Mouse (Mus musculus) MEL (cell line): ENCODE measurements around the gene Adamtsl1. TPM values are rescaled to one million over a fixed set of nuclear protein-coding genes. Genes with fewer than 3 reads are reported as not detected.

Experiments used
- DNase-seq: peaks from one replicate; pipeline ENCODE4 v3.0.0; 2011; ENCODE audit warnings: low read depth, low spot score
- H3K27ac ChIP-seq: 2 replicates; pipeline ENCODE4 v1.5.1; 2012; ENCODE audit warnings: low read depth, mild to moderate bottlenecking, control low read depth, low read length, moderate library complexity; ENCODE audit not compliant: control insufficient read depth
- H3K27me3 ChIP-seq, 2 experiments: fragments of 150-350 bp in 1 of 2; sonication (generic) in 1 of 2; 2 replicates each; pipeline ENCODE4 v1.6.1; 2012; ENCODE audit warnings: low read length in 2 of 2, mild to moderate bottlenecking in 2 of 2, improper control_type of control experiment in 1 of 2, moderate library complexity in 1 of 2; ENCODE audit not compliant: insufficient read depth in 2 of 2, control insufficient read depth in 1 of 2
- H3K36me3 ChIP-seq, 2 experiments: 2 replicates each; pipeline ENCODE4 v1.6.1; 2012 to 2014; ENCODE audit warnings: low read length in 2 of 2, improper control_type of control experiment in 1 of 2, inconsistent platforms in 1 of 2, mild to moderate bottlenecking in 1 of 2; ENCODE audit not compliant: insufficient read depth in 2 of 2, control insufficient read depth in 1 of 2
- H3K4me1 ChIP-seq, 2 experiments: fragments of 150-350 bp in 1 of 2; sonication (generic) in 1 of 2; 2 replicates each; pipeline ENCODE4 v1.6.1; 2012; ENCODE audit warnings: low read length in 2 of 2, improper control_type of control experiment in 1 of 2, mild to moderate bottlenecking in 1 of 2; ENCODE audit not compliant: insufficient read depth in 2 of 2, control insufficient read depth in 1 of 2
- H3K4me3 ChIP-seq, 2 experiments: fragments of 150-350 bp in 1 of 2; sonication (generic) in 1 of 2; 2 replicates each; pipeline ENCODE4 v1.5.1; 2012; ENCODE audit warnings: low read depth in 2 of 2, low read length in 2 of 2, mild to moderate bottlenecking in 2 of 2, moderate library complexity in 2 of 2, control low read depth in 1 of 2, improper control_type of control experiment in 1 of 2; ENCODE audit not compliant: control insufficient read depth in 1 of 2, insufficient read depth in 1 of 2
- H3K79me2 ChIP-seq: 2 replicates; pipeline ENCODE4 v1.6.1; 2012; ENCODE audit warnings: mild to moderate bottlenecking, low read length, moderate library complexity; ENCODE audit not compliant: control insufficient read depth, poor library complexity, insufficient read depth
- H3K9ac ChIP-seq: 2 replicates; pipeline ENCODE4 v1.6.1; 2012; ENCODE audit warnings: low read depth, mild to moderate bottlenecking, control low read depth, low read length, moderate library complexity; ENCODE audit not compliant: control insufficient read depth, poor library complexity, severe bottlenecking
- H3K9me3 ChIP-seq: fragments of 150-350 bp; sonication (generic); replicated peaks from 2 replicates; pipeline ENCODE4 v1.6.1; 2012; ENCODE audit warnings: mild to moderate bottlenecking, low read length, improper control_type of control experiment, moderate library complexity; ENCODE audit not compliant: insufficient read depth
- BHLHE40 ChIP-seq: IDR thresholded peaks from 2 replicates; pipeline ENCODE4 v1.6.1; 2012; ENCODE audit warnings: low read depth, mild to moderate bottlenecking, inconsistent platforms, low read length, improper control_type of control experiment, borderline replicate concordance
- E2F4 ChIP-seq: IDR thresholded peaks from 2 replicates; pipeline ENCODE4 v1.6.1; 2011; ENCODE audit warnings: low read depth, low read length, improper control_type of control experiment, borderline replicate concordance
- GATA1 ChIP-seq: IDR thresholded peaks from 2 replicates; pipeline ENCODE4 v1.6.1; 2011; ENCODE audit warnings: low read depth, low read length, improper control_type of control experiment
- KAT2A ChIP-seq: conservative IDR thresholded peaks from 2 replicates; pipeline ENCODE4 v1.6.1; 2012; ENCODE audit warnings: low read depth, low read length, improper control_type of control experiment, inconsistent platforms
- MAFK ChIP-seq: IDR thresholded peaks from 2 replicates; pipeline ENCODE4 v1.6.1; 2011; ENCODE audit warnings: low read depth, mild to moderate bottlenecking, low read length, improper control_type of control experiment, borderline replicate concordance
- MAZ ChIP-seq: IDR thresholded peaks from 2 replicates; pipeline ENCODE4 v1.6.1; 2012; ENCODE audit warnings: low read depth, mild to moderate bottlenecking, inconsistent platforms, low read length, improper control_type of control experiment
- MEF2A ChIP-seq: IDR thresholded peaks from 2 replicates; pipeline ENCODE4 v1.6.1; 2014; ENCODE audit warnings: low read depth, mild to moderate bottlenecking, inconsistent platforms, low read length, improper control_type of control experiment; ENCODE audit not compliant: poor library complexity, insufficient replicate concordance, severe bottlenecking; ENCODE audit errors: extremely low read depth
- MXI1 ChIP-seq: IDR thresholded peaks from 2 replicates; pipeline ENCODE4 v1.6.1; 2011; ENCODE audit warnings: mild to moderate bottlenecking, low read depth, low read length, improper control_type of control experiment
- MYB ChIP-seq: IDR thresholded peaks from 2 replicates; pipeline ENCODE4 v1.6.1; 2011; ENCODE audit warnings: mild to moderate bottlenecking, low read depth, low read length, improper control_type of control experiment
- NELFE ChIP-seq: IDR thresholded peaks from 2 replicates; pipeline ENCODE4 v1.6.1; 2011; ENCODE audit warnings: low read depth, low read length, improper control_type of control experiment
- POLR2A ChIP-seq, 2 experiments: IDR thresholded peaks; 2 replicates each; pipeline ENCODE4 v1.6.1; 2011 to 2012; ENCODE audit warnings: low read length in 2 of 2, mild to moderate bottlenecking in 2 of 2, control low read depth in 1 of 2, improper control_type of control experiment in 1 of 2, low read depth in 1 of 2, moderate library complexity in 1 of 2; ENCODE audit not compliant: control insufficient read depth in 1 of 2, insufficient read depth in 1 of 2, poor library complexity in 1 of 2
- POLR2AphosphoS2 ChIP-seq: IDR thresholded peaks from 2 replicates; pipeline ENCODE4 v1.6.1; 2011; ENCODE audit warnings: low read length, improper control_type of control experiment
- POLR2AphosphoS5 ChIP-seq: IDR thresholded peaks from 2 replicates; pipeline ENCODE4 v1.6.1; 2012; ENCODE audit warnings: low read depth, borderline replicate concordance, mild to moderate bottlenecking, inconsistent platforms, low read length, moderate library complexity, mixed read lengths
- SMC3 ChIP-seq: IDR thresholded peaks from 2 replicates; pipeline ENCODE4 v1.6.1; 2011; ENCODE audit warnings: low read depth, low read length, improper control_type of control experiment
- TAL1 ChIP-seq: IDR thresholded peaks from 2 replicates; pipeline ENCODE4 v1.6.1; 2012; ENCODE audit warnings: mild to moderate bottlenecking, inconsistent platforms, low read length, moderate library complexity, mixed read lengths
- TBP ChIP-seq: IDR thresholded peaks from 2 replicates; pipeline ENCODE4 v1.8.0; 2011; ENCODE audit warnings: low read depth, low read length, improper control_type of control experiment
- TCF12 ChIP-seq: IDR thresholded peaks from 2 replicates; pipeline ENCODE4 v1.6.1; 2014; ENCODE audit warnings: low read depth, mild to moderate bottlenecking, inconsistent platforms, low read length, improper control_type of control experiment, moderate library complexity
- UBTF ChIP-seq: IDR thresholded peaks from 2 replicates; pipeline ENCODE4 v1.6.1; 2012; ENCODE audit warnings: low read depth, mild to moderate bottlenecking, inconsistent platforms, low read length, improper control_type of control experiment, moderate library complexity, borderline replicate concordance; ENCODE audit not compliant: insufficient read depth
- USF1 ChIP-seq: IDR thresholded peaks from 2 replicates; pipeline ENCODE4 v1.6.1; 2014; ENCODE audit warnings: low read depth, mild to moderate bottlenecking, inconsistent platforms, low read length, improper control_type of control experiment, moderate library complexity
- ZC3H11A ChIP-seq: IDR thresholded peaks from 2 replicates; pipeline ENCODE4 v1.6.1; 2012; ENCODE audit warnings: low read depth, mild to moderate bottlenecking, inconsistent platforms, low read length, improper control_type of control experiment
- ZKSCAN1 ChIP-seq: IDR thresholded peaks from 2 replicates; pipeline ENCODE4 v1.6.1; 2012; ENCODE audit warnings: low read depth, mild to moderate bottlenecking, inconsistent platforms, low read length, improper control_type of control experiment, moderate library complexity
- ZMIZ1 ChIP-seq: IDR thresholded peaks from 2 replicates; pipeline ENCODE4 v1.6.1; 2012; ENCODE audit warnings: low read depth, mild to moderate bottlenecking, inconsistent platforms, low read length, improper control_type of control experiment, moderate library complexity
- ZNF384 ChIP-seq: IDR thresholded peaks from 2 replicates; pipeline ENCODE4 v1.6.1; 2012; ENCODE audit warnings: low read depth, mild to moderate bottlenecking, inconsistent platforms, low read length, improper control_type of control experiment
- polyA plus RNA-seq, 2 experiments: library from polyadenylated mRNA; stranded (reverse) in 1 of 2; unstranded in 1 of 2; fragments of >175 nt in 1 of 2; fragments of >200 nt in 1 of 2; gene quantifications; 2 replicates each; pipeline versions ENCODE4 v1.2.1 to v1.2.4; 2012; ENCODE audit warnings: low replicate concordance in 2 of 2, low read depth in 1 of 2; ENCODE audit not compliant: insufficient read length in 2 of 2, insufficient read depth in 1 of 2, missing spikeins in 1 of 2
- total RNA-seq: library from RNA; depleted of rRNA; stranded (reverse); fragments of 300-350 nt; gene quantifications from 2 replicates; pipeline ENCODE4 v1.2.3, GENCODE M21; 2012

The Adamtsl1 gene
- total and polyA plus RNA-seq, 3 experiments: not detected

DNA sequence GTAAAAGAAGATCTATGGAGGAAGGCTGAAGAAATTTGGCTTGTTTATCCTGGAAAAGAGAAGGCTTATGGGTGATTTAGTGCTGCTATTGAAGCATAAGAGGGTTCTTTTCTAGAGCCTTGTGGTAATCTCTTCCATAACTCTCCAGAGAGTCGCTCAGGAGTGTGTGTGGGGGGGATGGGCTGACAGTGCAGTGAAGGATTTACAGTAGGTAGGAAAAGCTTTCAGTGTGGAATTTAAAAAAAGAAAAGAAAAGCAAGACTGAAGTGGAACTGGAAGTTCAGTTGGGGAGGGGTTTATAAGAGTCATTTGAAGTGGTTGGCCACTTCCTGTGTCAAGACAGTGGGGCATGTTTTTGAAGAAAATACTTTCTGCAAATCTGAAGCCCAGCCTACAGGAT, 155.8 kb downstream of the Adamtsl1 start:
- Histone ChIP-seq H3K9me3 (no peaks in the 10 kb centered on the region), H3K9ac (no peak overlapping the region), H3K27ac (no peak overlapping the region), H3K4me1 (no peaks in the 10 kb centered on the region), H3K4me3 (no peak overlapping the region), H3K27me3 (no peaks in the 10 kb centered on the region), H3K36me3 (no peaks in the 10 kb centered on the region), H3K79me2 (no peaks in the 10 kb centered on the region)
- no peak for TF ChIP-seq POLR2A (IDR thresholded peaks at IDR 0.05; ENCODE audit: control insufficient read depth in 1 of 2, insufficient read depth in 1 of 2, low read depth in 1 of 2, low read length in 2 of 2, poor library complexity in 1 of 2)
- no peak for TF ChIP-seq ZC3H11A
- TF ChIP-seq MEF2A: no peak
- no peak for TF ChIP-seq MXI1
- no peak for TF ChIP-seq BHLHE40
- DNase-seq: no peak

DNA sequence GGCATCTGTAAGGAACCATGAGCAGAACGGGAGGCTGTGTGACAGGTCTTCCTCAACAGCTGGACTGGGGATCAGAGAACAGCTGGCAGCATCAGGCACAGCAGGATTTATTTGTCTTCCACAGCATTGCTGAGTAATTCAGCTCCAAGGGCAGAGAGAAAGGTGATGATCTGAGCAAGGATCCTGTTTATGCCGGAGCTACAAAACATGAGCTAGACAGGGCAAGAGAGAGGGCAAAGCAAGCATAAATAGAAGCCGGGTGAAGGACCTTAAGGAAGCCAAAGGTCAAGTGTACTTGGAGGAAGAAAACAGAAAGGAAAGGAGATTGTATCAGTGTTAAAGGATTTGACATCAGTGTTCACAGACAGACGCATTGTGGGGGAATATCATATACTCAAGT, 158.3 kb downstream of the Adamtsl1 start:
- Histone ChIP-seq H3K9me3 (no peaks in the 10 kb centered on the region), H3K4me3 (no peak overlapping the region), H3K27me3 (no peaks in the 10 kb centered on the region), H3K27ac (no peak overlapping the region), H3K79me2 (no peaks in the 10 kb centered on the region), H3K9ac (no peak overlapping the region), H3K36me3 (no peaks in the 10 kb centered on the region), H3K4me1 (no peaks in the 10 kb centered on the region)
- TF ChIP-seq NELFE (no peak), KAT2A (no peak), MAFK (no peak), E2F4 (no peak), UBTF (no peak), POLR2AphosphoS5 (no peak), POLR2A (IDR thresholded peaks at IDR 0.05; ENCODE audit: control insufficient read depth in 1 of 2, insufficient read depth in 1 of 2, low read depth in 1 of 2, low read length in 2 of 2, poor library complexity in 1 of 2) (no peak), MAZ (no peak), ZKSCAN1 (no peak), USF1 (no peak), SMC3 (no peak)
- no peak for DNase-seq

DNA sequence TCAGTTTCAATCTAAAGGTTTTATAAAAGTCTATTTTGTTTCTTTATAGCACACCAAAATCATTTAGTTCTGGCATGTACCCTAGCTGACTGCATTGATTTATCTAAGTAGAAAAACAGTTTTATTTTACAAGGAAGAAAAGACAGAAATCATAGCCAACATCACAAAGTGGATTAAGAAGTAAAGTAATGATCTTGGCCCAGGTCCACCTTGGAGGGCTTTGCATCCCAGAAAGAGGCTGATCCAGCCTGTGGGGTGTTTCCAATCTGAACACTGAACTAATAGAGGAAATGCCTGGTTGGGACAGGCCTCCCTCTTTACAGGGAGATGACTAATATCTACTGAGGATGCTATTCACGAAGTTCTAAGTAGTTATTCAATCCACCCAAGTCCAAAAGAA, 163.6 kb downstream of the Adamtsl1 start:
- Histone ChIP-seq H3K79me2 (no peaks in the 10 kb centered on the region), H3K27ac (no peak overlapping the region), H3K4me1 (no peaks in the 10 kb centered on the region), H3K27me3 (no peaks in the 10 kb centered on the region), H3K9ac (no peak overlapping the region), H3K9me3 (no peaks in the 10 kb centered on the region), H3K36me3 (no peaks in the 10 kb centered on the region), H3K4me3 (no peak overlapping the region)
- no peak for TF ChIP-seq GATA1
- TF ChIP-seq MAZ: no peak
- TF ChIP-seq BHLHE40: no peak
- no peak for TF ChIP-seq ZMIZ1
- no peak for TF ChIP-seq MYB
- TF ChIP-seq POLR2AphosphoS2: no peak
- TF ChIP-seq ZNF384: no peak
- TF ChIP-seq TAL1: no peak
- TF ChIP-seq E2F4: no peak
- TF ChIP-seq MAFK: no peak
- no peak for TF ChIP-seq KAT2A
- no peak for TF ChIP-seq TBP
- TF ChIP-seq POLR2AphosphoS5: no peak
- no peak for TF ChIP-seq MXI1
- no peak for TF ChIP-seq TCF12
- TF ChIP-seq USF1: no peak
- DNase-seq: no peak
